Mouse (Mus musculus): ENCODE data around the gene Bcl6b.

DNA sequence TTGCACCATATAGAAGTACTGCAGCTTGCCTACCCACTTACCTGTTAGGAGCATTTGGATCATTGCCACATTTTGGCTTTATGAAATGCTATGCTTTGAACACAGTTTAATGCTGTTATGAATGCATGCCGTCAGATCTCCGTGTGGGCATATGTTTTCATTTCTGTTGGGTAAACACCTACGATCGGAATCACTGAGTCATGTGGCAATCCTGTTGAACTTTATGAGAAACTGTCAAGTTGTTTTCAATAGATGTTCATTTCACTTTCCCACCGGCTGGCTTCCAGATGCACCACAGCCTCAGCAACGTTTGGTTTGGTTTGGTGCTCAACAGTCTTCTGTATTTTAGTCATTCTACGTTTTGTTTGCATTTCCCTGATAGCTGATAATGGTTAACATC lies 42.0 kb upstream of the Bcl6b start:
- TF ChIP-seq CTCF (IDR thresholded peaks at IDR 0.05; ENCODE audit: low read depth, low read length) (no peak), POLR2A (IDR thresholded peaks at IDR 0.05; ENCODE audit: borderline replicate concordance, low read depth, low read length) (no peak)
